Mouse (Mus musculus): ENCODE data around the gene Ms4a8a. TPM values are rescaled to one million over a fixed set of nuclear protein-coding genes. Genes with fewer than 3 reads are reported as not detected.
A peak's percentile ranks its signal among the peaks of the same experiment; 100 is the strongest.
"Not testable (repeated sequence)": the region's sequence is repeated elsewhere in the genome, so short reads cannot be mapped to it uniquely, and the experiment has no call there.

Ms4a8a gene
- polyA plus RNA-seq (2012; rRNA removed), result 1.7 and 2.2 TPM in 2 replicates

- DNase-seq (ENCODE audit: low spot score), result no peak
These were observed at the start of gene Ms4a8a for GRCm38 (mm10) chr19:11080934-11081333. TSS of gene Ms4a8a (minus strand) at chr19:11081102.

GRCm38 (mm10) chr19:11129702-11130101 is 48.8 kb upstream of the Ms4a8a start:
- no peak for DNase-seq (ENCODE audit: low spot score)

- not testable (repeated sequence) for DNase-seq (ENCODE audit: low spot score)
These were observed 40.1 kb upstream of the Ms4a8a start for GRCm38 (mm10) chr19:11121016-11121420.

GRCm38 (mm10) chr19:11119338-11119737 is 38.4 kb upstream of the Ms4a8a start:
- no peak for DNase-seq (ENCODE audit: low spot score)

- DNase-seq (ENCODE audit: low spot score), result no peak
These were observed 26.8 kb upstream of the Ms4a8a start for GRCm38 (mm10) chr19:11107746-11108145.

GRCm38 (mm10) chr19:11101880-11102279 is 21.0 kb upstream of the Ms4a8a start:
- no peak for DNase-seq (ENCODE audit: low spot score)

- no peak for DNase-seq (ENCODE audit: low spot score)
These were observed 17.5 kb upstream of the Ms4a8a start for GRCm38 (mm10) chr19:11098401-11098800.

- DNase-seq (ENCODE audit: low spot score), result not testable (repeated sequence)
These were observed 11.2 kb upstream of the Ms4a8a start for GRCm38 (mm10) chr19:11092131-11092530.

- no peak for DNase-seq (ENCODE audit: low spot score)
These were observed 10.5 kb downstream of the Ms4a8a start for GRCm38 (mm10) chr19:11070364-11070763.

- DNase-seq (ENCODE audit: low spot score), result no peak
These were observed 15.6 kb downstream of the Ms4a8a start for GRCm38 (mm10) chr19:11065202-11065875.

- no peak for DNase-seq (ENCODE audit: low spot score)
These were observed 20.0 kb downstream of the Ms4a8a start for GRCm38 (mm10) chr19:11060900-11061299.

GRCm38 (mm10) chr19:11059967-11060366 is 20.9 kb downstream of the Ms4a8a start:
- no peak for DNase-seq (ENCODE audit: low spot score)

GRCm38 (mm10) chr19:11055700-11056099 is 25.2 kb downstream of the Ms4a8a start:
- DNase-seq (ENCODE audit: low spot score), result not testable (repeated sequence)

GRCm38 (mm10) chr19:11053277-11053676 is 27.6 kb downstream of the Ms4a8a start:
- no peak for DNase-seq (ENCODE audit: low spot score)

- no peak for DNase-seq (ENCODE audit: low spot score)
These were observed 28.0 kb downstream of the Ms4a8a start for GRCm38 (mm10) chr19:11052877-11053276.

GRCm38 (mm10) chr19:11050286-11050685 is 30.6 kb downstream of the Ms4a8a start:
- no peak for DNase-seq (ENCODE audit: low spot score)

- no peak for DNase-seq (ENCODE audit: low spot score)
These were observed 31.5 kb downstream of the Ms4a8a start for GRCm38 (mm10) chr19:11049426-11049825.

- DNase-seq (ENCODE audit: low spot score), result no peak
These were observed 32.4 kb downstream of the Ms4a8a start for GRCm38 (mm10) chr19:11048503-11048902.

GRCm38 (mm10) chr19:11048009-11048408 is 32.9 kb downstream of the Ms4a8a start:
- no peak for DNase-seq (ENCODE audit: low spot score)

GRCm38 (mm10) chr19:11044996-11045711 is 35.7 kb downstream of the Ms4a8a start:
- peak; percentile 39 for DNase-seq (ENCODE audit: low spot score)

- no peak for DNase-seq (ENCODE audit: low spot score)
These were observed 36.3 kb downstream of the Ms4a8a start for GRCm38 (mm10) chr19:11044671-11044995.

- no peak for DNase-seq (ENCODE audit: low spot score)
These were observed 43.3 kb downstream of the Ms4a8a start for GRCm38 (mm10) chr19:11037570-11037969.

- DNase-seq (ENCODE audit: low spot score), result no peak
These were observed 58.5 kb downstream of the Ms4a8a start for GRCm38 (mm10) chr19:11022382-11022781.

Data from urinary bladder, adult 2 months (tissue).